Mouse (Mus musculus): ENCODE data around the gene Epb41l1.

DNA sequence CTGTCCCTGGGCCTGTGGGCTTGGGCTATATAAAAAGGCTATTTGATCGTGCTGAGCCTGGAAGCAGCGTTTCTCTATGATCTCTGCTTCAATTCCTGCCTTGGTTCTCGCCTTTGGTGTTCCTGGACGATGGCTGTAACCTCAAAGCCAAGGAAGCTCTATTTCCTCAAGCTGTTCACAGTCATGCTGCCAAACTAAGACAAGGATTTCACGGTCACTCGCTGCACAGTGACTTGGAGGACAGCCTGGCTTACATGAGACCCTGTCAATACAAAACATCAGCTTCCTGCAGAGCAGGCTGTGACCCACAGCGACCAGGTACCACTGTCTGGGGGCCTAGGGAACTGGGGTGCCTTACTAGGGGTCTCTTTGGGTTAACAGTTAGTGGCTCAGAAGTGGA lies 43.8 kb upstream of the Epb41l1 start:
- TF ChIP-seq EP300 (IDR thresholded peaks at IDR 0.05; ENCODE audit: low read depth) (no peak), CTCF (IDR thresholded peaks at IDR 0.05; ENCODE audit: low read depth) (no peak)

Measured in liver, postnatal 0 days (tissue).